Mouse (Mus musculus): ENCODE measurements around the gene Gm20605. TPM values are rescaled to one million over a fixed set of nuclear protein-coding genes. Genes with fewer than 3 reads are reported as not detected.

Gene Gm20605
- polyA plus RNA-seq, 1 experiment from 2014 or later, result 9.6 TPM

- Histone ChIP-seq H3K9ac (peak overlapping the region; percentile 55), H3K27ac (peak overlapping the region; percentile 75), H3K4me2 (peak overlapping the region; percentile 97), H3K4me1 (peaks cover 17% of the 10 kb centered on the region), H3K4me3 (peak overlapping the region; percentile 77), H3K27me3 (no peaks in the 10 kb centered on the region), H3K36me3 (no peaks in the 10 kb centered on the region), H3K9me3 (no peaks in the 10 kb centered on the region)
- 5% methylated on average over 28 of the region's 28 CpGs for WGBS
- ATAC-seq (ENCODE audit: borderline replicate concordance, extremely low read depth, low FRiP score, low TSS enrichment), result 0 out of 2 replicates have a peak, but pooled peaks have one; percentile 0
These were observed 54.7 kb downstream of the Gm20605 start for GRCm38 (mm10) chr5:137683388-137684293.

GRCm38 (mm10) chr5:137684294-137685123, 55.5 kb downstream of the Gm20605 start, which contains the start of gene Agfg2:
TSS of gene Agfg2 (minus strand) at chr5:137684726.
- H3K4me2 ChIP-seq, result peak within 1 kb of the TSS; percentile 97
- H3K27ac ChIP-seq, result peak within 1 kb of the TSS; percentile 75
- ATAC-seq (ENCODE audit: borderline replicate concordance, extremely low read depth, low FRiP score, low TSS enrichment), result peak; percentile 99
- peak within 1 kb of the TSS; percentile 55 for H3K9ac ChIP-seq
- H3K4me1 ChIP-seq, result peaks cover 17% of the 10 kb centered on the region
- WGBS, result under 1% methylated on average over 62 of the region's 62 CpGs
- peak within 1 kb of the TSS; percentile 77 for H3K4me3 ChIP-seq
- H3K27me3 ChIP-seq, result no peaks in the 10 kb centered on the region
- H3K36me3 ChIP-seq, result no peaks in the 10 kb centered on the region
- no peaks in the 10 kb centered on the region for H3K9me3 ChIP-seq

- Histone ChIP-seq H3K9ac (no peak overlapping the region), H3K4me2 (no peak overlapping the region), H3K9me3 (no peaks in the 10 kb centered on the region), H3K4me3 (no peak overlapping the region), H3K27me3 (no peaks in the 10 kb centered on the region), H3K36me3 (no peaks in the 10 kb centered on the region), H3K27ac (no peak overlapping the region), H3K4me1 (peaks cover 17% of the 10 kb centered on the region)
- 95% methylated on average over 3 of the region's 3 CpGs for WGBS
- no peak for ATAC-seq (ENCODE audit: borderline replicate concordance, extremely low read depth, low FRiP score, low TSS enrichment)
These were observed 56.7 kb downstream of the Gm20605 start for GRCm38 (mm10) chr5:137685653-137686052.

- Histone ChIP-seq H3K27me3 (no peaks in the 10 kb centered on the region), H3K9ac (no peak overlapping the region), H3K4me3 (no peak overlapping the region), H3K9me3 (no peaks in the 10 kb centered on the region), H3K4me1 (peaks cover 17% of the 10 kb centered on the region), H3K27ac (no peak overlapping the region), H3K36me3 (no peaks in the 10 kb centered on the region), H3K4me2 (no peak overlapping the region)
- ATAC-seq (ENCODE audit: borderline replicate concordance, extremely low read depth, low FRiP score, low TSS enrichment), result no peak
- 74% methylated on average over 6 of the region's 6 CpGs for WGBS
These were observed 57.3 kb downstream of the Gm20605 start for GRCm38 (mm10) chr5:137686127-137686790.

DNA sequence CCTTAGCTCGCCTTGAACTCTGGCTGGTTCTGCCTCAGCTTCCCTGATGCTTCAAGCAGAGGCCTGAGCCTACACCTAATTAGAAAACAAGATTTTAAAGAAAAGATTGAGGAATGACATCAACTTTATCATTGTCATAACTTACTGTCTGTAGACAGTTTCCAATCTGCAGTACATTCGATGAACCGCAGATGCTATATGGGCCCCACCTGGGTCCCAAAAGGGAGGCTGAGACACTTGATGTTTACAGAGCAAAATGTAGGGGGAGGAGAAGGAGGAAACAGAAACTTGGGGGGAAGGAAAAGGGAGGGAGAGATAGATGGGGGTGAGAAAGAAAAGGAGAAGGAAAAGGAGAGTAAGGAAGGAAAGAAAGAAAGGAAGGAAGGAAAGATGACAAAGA, 61.0 kb downstream of the Gm20605 start:
- Histone ChIP-seq H3K9me3 (no peaks in the 10 kb centered on the region), H3K4me3 (no peak overlapping the region), H3K36me3 (no peaks in the 10 kb centered on the region), H3K4me1 (peaks cover 5% of the 10 kb centered on the region; the same call in 1 of the 2 replicates), H3K27me3 (no peaks in the 10 kb centered on the region), H3K27ac (no peak overlapping the region), H3K9ac (no peak overlapping the region), H3K4me2 (no peak overlapping the region)
- WGBS, result 75% methylated on average over 3 of the region's 3 CpGs
- ATAC-seq (ENCODE audit: borderline replicate concordance, extremely low read depth, low FRiP score, low TSS enrichment), result no peak

- H3K4me2 ChIP-seq, result no peak overlapping the region
- H3K4me3 ChIP-seq, result no peak overlapping the region
- H3K27me3 ChIP-seq, result no peaks in the 10 kb centered on the region
- ATAC-seq (ENCODE audit: borderline replicate concordance, extremely low read depth, low FRiP score, low TSS enrichment), result no peak
- H3K9me3 ChIP-seq, result no peaks in the 10 kb centered on the region
- no peak overlapping the region for H3K9ac ChIP-seq
- no peaks in the 10 kb centered on the region for H3K36me3 ChIP-seq
- H3K4me1 ChIP-seq, result no peaks in the 10 kb centered on the region
- 43% methylated on average over 9 of the region's 9 CpGs for WGBS
- no peak overlapping the region for H3K27ac ChIP-seq
These were observed 61.6 kb downstream of the Gm20605 start for GRCm38 (mm10) chr5:137690531-137690930.

GRCm38 (mm10) chr5:137691881-137692280, 62.9 kb downstream of the Gm20605 start:
- WGBS, result 50% methylated on average over 1 of the region's 1 CpGs
- Histone ChIP-seq H3K9ac (no peak overlapping the region), H3K4me1 (no peaks in the 10 kb centered on the region), H3K27ac (no peak overlapping the region), H3K4me2 (no peak overlapping the region), H3K9me3 (no peaks in the 10 kb centered on the region), H3K27me3 (no peaks in the 10 kb centered on the region), H3K4me3 (no peak overlapping the region), H3K36me3 (no peaks in the 10 kb centered on the region)
- no peak for ATAC-seq (ENCODE audit: borderline replicate concordance, extremely low read depth, low FRiP score, low TSS enrichment)

Other genes starting within 250 kb of the Gm20605 start
- gene Zan, start 152.1 kb upstream of the Gm20605 start, polyA plus RNA-seq (2015; fragmentation: Nextera tagmentation; extraction: Ambion mirVana), result 0.26 and 0.35 TPM in 2 replicates
- 54.1 and 58.4 TPM in 2 replicates for gene Pop7, start 126.7 kb upstream of the Gm20605 start, polyA plus RNA-seq (2015; fragmentation: Nextera tagmentation; extraction: Ambion mirVana)
- gene Gigyf1, start 110.6 kb upstream of the Gm20605 start, polyA plus RNA-seq (2015; fragmentation: Nextera tagmentation; extraction: Ambion mirVana), result 11.8 and 12.1 TPM in 2 replicates
- gene Epo, start 95.9 kb upstream of the Gm20605 start, polyA plus RNA-seq (2015; fragmentation: Nextera tagmentation; extraction: Ambion mirVana), result 0.55 and 0.66 TPM in 2 replicates
- 414 and 437 TPM in 2 replicates for gene Gnb2, start 95.7 kb upstream of the Gm20605 start, polyA plus RNA-seq (2015; fragmentation: Nextera tagmentation; extraction: Ambion mirVana)
- 0.24 and 0.71 TPM in 2 replicates for gene Actl6b, start 75.7 kb upstream of the Gm20605 start, polyA plus RNA-seq (2015; fragmentation: Nextera tagmentation; extraction: Ambion mirVana)
- 0.31 and 0.40 TPM in 2 replicates for gene Tfr2, start 59.3 kb upstream of the Gm20605 start, polyA plus RNA-seq (2015; fragmentation: Nextera tagmentation; extraction: Ambion mirVana)
- gene Mospd3, start 28.1 kb upstream of the Gm20605 start, polyA plus RNA-seq (2015; fragmentation: Nextera tagmentation; extraction: Ambion mirVana), result 31.6 and 32.8 TPM in 2 replicates
- gene Pcolce, start 15.4 kb upstream of the Gm20605 start, polyA plus RNA-seq (2015; fragmentation: Nextera tagmentation; extraction: Ambion mirVana), result 130 TPM in 2 replicates
- 0.08 and 0.21 TPM in 2 replicates for gene Fbxo24, start 173 bp upstream of the Gm20605 start, polyA plus RNA-seq (2015; fragmentation: Nextera tagmentation; extraction: Ambion mirVana)
- gene Lrch4, start 54 bp upstream of the Gm20605 start, polyA plus RNA-seq (2015; fragmentation: Nextera tagmentation; extraction: Ambion mirVana), result 35.7 and 37.1 TPM in 2 replicates
- 6.5 and 8.3 TPM in 2 replicates for gene Sap25, start 12.2 kb downstream of the Gm20605 start, polyA plus RNA-seq (2015; fragmentation: Nextera tagmentation; extraction: Ambion mirVana)
- gene Irs3, start 16.5 kb downstream of the Gm20605 start, polyA plus RNA-seq (2015; fragmentation: Nextera tagmentation; extraction: Ambion mirVana), result 0.06 TPM in 1 of 2 replicates, not detected in the other
- 15.5 and 16.7 TPM in 2 replicates for gene Agfg2, start 55.6 kb downstream of the Gm20605 start, polyA plus RNA-seq (2015; fragmentation: Nextera tagmentation; extraction: Ambion mirVana)
- 1.6 and 1.8 TPM in 2 replicates for gene Nyap1, start 112.4 kb downstream of the Gm20605 start, polyA plus RNA-seq (2015; fragmentation: Nextera tagmentation; extraction: Ambion mirVana)
- 136 and 150 TPM in 2 replicates for gene Tsc22d4, start 116.6 kb downstream of the Gm20605 start, polyA plus RNA-seq (2015; fragmentation: Nextera tagmentation; extraction: Ambion mirVana)
- 33.7 and 33.9 TPM in 2 replicates for gene Ppp1r35, start 149.7 kb downstream of the Gm20605 start, polyA plus RNA-seq (2015; fragmentation: Nextera tagmentation; extraction: Ambion mirVana)
- gene Mepce, start 158.5 kb downstream of the Gm20605 start, polyA plus RNA-seq (2015; fragmentation: Nextera tagmentation; extraction: Ambion mirVana), result 11.5 and 12.3 TPM in 2 replicates
- 23.1 and 28.2 TPM in 2 replicates for gene Zcwpw1, start 158.6 kb downstream of the Gm20605 start, polyA plus RNA-seq (2015; fragmentation: Nextera tagmentation; extraction: Ambion mirVana)
- 3.4 and 4.0 TPM in 2 replicates for gene Pilra, start 207.1 kb downstream of the Gm20605 start, polyA plus RNA-seq (2015; fragmentation: Nextera tagmentation; extraction: Ambion mirVana)
- gene Pilrb1, start 228.9 kb downstream of the Gm20605 start, polyA plus RNA-seq (2015; fragmentation: Nextera tagmentation; extraction: Ambion mirVana), result 0.76 and 0.78 TPM in 2 replicates
- gene Pilrb2, start 242.6 kb downstream of the Gm20605 start, polyA plus RNA-seq (2015; fragmentation: Nextera tagmentation; extraction: Ambion mirVana), result 0.83 and 1.1 TPM in 2 replicates